Mouse (Mus musculus): ENCODE measurements around the gene Igflr1. TPM values are rescaled to one million over a fixed set of nuclear protein-coding genes. Genes with fewer than 3 reads are reported as not detected.

The Igflr1 gene
- polyA plus RNA-seq, 1 experiment from 2014 or later = 1.0 TPM

DNA sequence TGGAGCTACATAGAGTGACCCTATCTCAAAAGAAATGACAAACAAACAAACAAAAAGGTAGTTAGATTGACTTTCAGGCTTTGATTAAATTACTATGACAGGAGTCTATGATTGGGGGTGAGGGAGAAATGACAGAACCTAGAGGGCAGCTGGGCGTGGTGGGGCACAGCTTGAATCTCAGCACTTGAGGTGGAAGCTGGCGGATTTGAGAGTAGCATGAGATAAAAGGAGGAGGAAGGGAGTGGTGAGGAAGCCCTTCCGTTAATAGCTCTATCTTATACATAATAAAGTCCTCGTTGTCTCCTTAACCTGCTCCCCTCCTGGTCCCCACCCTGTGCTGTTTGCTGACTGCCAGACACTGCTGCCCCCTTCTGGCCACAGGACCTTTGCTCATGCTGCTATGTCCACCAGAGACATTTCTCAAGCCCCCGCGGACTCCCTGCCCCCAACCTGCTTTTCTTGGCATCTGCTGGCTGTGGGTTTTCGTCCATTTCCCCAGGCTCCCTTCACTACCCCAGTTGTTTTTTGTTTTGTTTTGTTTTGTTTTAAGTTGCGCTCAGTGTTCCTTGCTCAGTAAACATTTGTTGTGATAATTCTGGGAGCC, 42.6 kb downstream of the Igflr1 start:
- in situ Hi-C loops (cut with MboI; ENCODE audit: low pct_unique_long_range_greater_than_20kb) = no loop called here

DNA sequence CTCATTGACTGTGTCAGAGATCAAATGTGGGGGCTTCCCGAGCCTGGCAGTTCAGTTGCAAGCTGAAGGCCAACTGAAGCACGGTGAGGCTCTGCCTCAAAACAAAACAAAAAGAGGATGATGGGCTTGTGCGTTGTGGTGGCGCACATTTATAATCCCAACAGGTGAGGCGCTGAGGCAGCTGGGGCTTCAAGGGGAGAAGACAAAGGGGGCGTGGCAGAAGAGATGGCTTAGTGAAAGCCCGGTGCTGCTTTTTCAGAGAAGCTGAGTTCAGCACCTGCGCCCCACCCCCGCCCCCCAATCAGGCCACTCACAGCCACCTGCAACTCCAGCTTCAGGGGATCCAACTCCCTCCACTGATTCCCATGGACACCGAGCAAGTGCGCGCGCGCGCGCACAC, 43.2 kb downstream of the Igflr1 start:
- in situ Hi-C loops (cut with MboI; ENCODE audit: low pct_unique_long_range_greater_than_20kb) = no loop called here
- no peaks in the 10 kb centered on the region for H3K27me3 ChIP-seq
- ChIA-PET CTCF (interaction anchor here (1.1 to 9.3 kb wide), 4 partner anchors 9 to 117 kb away, joined by 3 to 65 read pairs (median 8); partner anchors contain the start of gene Kmt2b), POLR2A (interaction anchor here (0.6 to 1.8 kb wide), 2 partner anchors 20 to 197 kb away, joined by 3 to 5 read pairs; partner anchors contain the start of gene Kmt2b)
- ATAC-seq = no peak
- no peak for DNase-seq (ENCODE audit: low read depth, low spot score)
- no peak for TF ChIP-seq CTCF (IDR thresholded peaks at IDR 0.05)

More for the DNA sequence above, 42.6 kb downstream of the Igflr1 start:
- CTCF ChIA-PET = interaction anchor here (1.1 to 9.3 kb wide), 4 partner anchors 10 to 117 kb away, joined by 3 to 65 read pairs (median 8); partner anchors contain the start of gene Kmt2b
- no peak for ATAC-seq
- no peak for DNase-seq (ENCODE audit: low read depth, low spot score)
- POLR2A ChIA-PET = interaction anchor here (1.8 kb wide), 1 partner anchor 20 kb away, joined by 5 read pairs; the partner anchor contains the start of gene Kmt2b
- peak; percentile 86 for TF ChIP-seq CTCF (IDR thresholded peaks at IDR 0.05)
- H3K27me3 ChIP-seq = no peaks in the 10 kb centered on the region

DNA sequence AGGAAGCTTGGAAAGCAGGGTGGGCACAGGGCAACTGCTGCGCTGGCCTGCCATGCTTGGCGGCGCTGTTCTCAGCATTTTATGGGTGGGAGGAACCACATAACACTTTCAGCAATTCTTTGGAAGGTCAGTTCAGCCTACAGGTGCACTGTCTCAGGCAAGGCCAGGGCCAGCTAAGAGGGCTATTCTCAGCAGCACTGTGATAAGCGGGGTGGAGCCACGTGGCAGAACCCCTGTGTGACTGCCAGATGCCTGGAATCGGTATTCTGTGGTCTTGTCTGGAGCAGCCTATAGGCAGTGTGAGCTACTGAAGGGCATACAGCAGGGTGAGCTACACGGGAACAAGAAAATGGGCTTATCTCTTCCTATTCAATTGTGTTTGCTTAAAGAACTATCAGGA, 44.8 kb downstream of the Igflr1 start:
- in situ Hi-C loops (cut with MboI; ENCODE audit: low pct_unique_long_range_greater_than_20kb) = no loop called here
- CTCF ChIA-PET = no interaction called here
- no peaks in the 10 kb centered on the region for H3K27me3 ChIP-seq
- POLR2A ChIA-PET = no interaction called here
- DNase-seq (ENCODE audit: low read depth, low spot score) (no peak), ATAC-seq (no peak)
- no peak for TF ChIP-seq CTCF (IDR thresholded peaks at IDR 0.05)

DNA sequence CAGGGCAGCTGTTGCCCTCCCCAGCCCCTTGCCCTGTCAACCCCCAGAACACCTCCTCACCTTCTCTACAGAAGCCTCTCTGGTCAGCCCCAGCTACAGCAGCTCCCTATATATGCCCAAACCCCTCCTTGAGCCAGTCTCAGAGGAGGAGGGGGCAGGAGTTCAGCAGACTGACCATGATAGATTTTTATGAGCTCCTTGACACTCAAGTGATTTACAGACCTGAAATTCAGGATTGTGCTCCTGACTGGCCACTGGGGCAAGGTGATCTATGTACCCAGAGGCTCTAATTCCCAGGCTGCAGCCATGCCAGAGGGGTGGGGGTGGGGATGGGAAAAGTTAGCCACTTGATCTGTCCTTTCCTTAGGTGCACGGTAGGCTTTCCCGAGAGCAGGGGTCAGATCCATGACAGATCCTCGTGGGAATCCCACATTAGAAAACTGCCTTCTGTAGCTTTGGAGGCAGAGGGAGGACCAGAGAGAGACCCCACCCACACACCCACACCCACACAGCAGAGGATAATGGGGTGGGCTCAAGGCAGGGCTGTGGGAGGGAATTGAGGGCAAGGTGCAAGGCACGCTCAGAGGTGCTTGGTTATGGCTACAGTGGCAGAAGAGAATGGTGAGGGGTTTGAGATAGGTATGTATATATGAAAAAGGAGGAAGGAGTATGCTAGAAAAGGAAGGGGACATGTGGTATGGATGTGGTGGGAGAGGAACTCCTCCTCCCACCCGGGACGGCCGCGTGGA, 47.6 kb downstream of the Igflr1 start, which contains the start of gene Upk1a:
Gene Upk1a (minus strand): TSS at position 194 of the 749 bp plus-strand sequence.
- ATAC-seq (no peak), DNase-seq (ENCODE audit: low read depth, low spot score) (no peak)
- H3K27me3 ChIP-seq = no peaks in the 10 kb centered on the region
- ChIA-PET CTCF (interaction anchor here (0.9 to 4.0 kb wide), 8 partner anchors 9 to 23 kb away, joined by 3 to 31 read pairs (median 8); partner anchors contain the start of genes Cox6b1, Kmt2b and Zbtb32), POLR2A (interaction anchor here (0.9 kb wide), 1 partner anchor 45 kb away, joined by 4 read pairs; no protein-coding TSS in a partner anchor)
- in situ Hi-C loops (cut with MboI; ENCODE audit: low pct_unique_long_range_greater_than_20kb) = no loop called here
- TF ChIP-seq CTCF (IDR thresholded peaks at IDR 0.05) = no peak

DNA sequence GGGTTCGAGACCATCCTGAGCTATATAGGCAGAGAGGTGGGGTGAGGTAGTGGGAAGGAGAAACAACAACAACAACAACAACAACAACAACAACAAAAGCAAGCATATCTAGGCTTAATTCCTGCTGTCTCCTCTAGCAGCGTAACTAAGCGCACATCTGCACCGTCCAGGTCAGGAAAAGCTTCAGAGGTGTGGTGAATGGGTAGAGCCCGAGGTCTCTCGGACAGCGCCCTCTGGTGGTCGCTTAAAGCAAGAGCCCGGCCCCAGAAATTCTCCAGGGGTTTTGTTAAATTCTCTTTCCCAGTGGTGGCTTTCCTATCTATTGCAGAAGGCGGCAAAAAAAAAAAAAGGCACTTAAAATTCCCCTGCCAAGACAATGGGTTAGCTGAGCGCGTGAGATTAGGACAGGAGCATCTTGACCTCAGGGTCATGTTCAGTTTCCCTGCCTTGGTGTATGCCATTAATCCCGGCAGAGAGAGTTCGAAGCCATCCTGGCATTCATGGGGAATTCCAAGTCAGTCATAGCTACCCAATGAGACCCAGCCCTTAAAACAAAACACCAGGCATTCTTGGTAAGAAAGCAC, 48.4 kb downstream of the Igflr1 start:
- no peak for ATAC-seq
- CTCF ChIA-PET = interaction anchor here (0.9 to 4.0 kb wide), 11 partner anchors 8 to 52 kb away, joined by 3 to 31 read pairs (median 5); partner anchors contain the start of genes Cox6b1, Kmt2b and Zbtb32
- DNase-seq (ENCODE audit: low read depth, low spot score) = no peak
- no peaks in the 10 kb centered on the region for H3K27me3 ChIP-seq
- POLR2A ChIA-PET = interaction anchor here (0.9 to 2.4 kb wide), 2 partner anchors 24 to 45 kb away, joined by 4 to 10 read pairs; partner anchors contain the start of gene Kmt2b
- TF ChIP-seq CTCF (IDR thresholded peaks at IDR 0.05) = peak; percentile 76
- in situ Hi-C loops (cut with MboI; ENCODE audit: low pct_unique_long_range_greater_than_20kb) = no loop called here

DNA sequence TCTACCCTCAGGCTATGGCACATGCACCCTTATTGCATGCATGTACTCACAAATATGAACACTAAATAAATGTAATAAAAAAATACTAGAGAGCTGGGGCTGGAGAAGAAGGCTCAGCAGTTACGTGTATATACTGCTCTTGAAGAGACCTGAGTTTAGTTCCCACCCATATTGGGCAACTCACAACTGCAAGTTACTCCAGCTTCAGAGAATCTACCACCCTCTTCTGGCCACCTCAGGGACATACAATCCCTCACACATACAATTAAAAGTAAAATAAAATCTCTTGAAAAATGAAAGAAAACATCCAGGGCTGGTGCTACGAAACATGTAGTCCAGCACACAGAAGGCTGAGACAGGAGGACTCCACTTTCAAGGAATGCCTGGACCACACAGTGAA, 49.2 kb downstream of the Igflr1 start:
- CTCF ChIA-PET = interaction anchor here (0.9 to 4.0 kb wide), 8 partner anchors 9 to 51 kb away, joined by 3 to 31 read pairs (median 8); partner anchors contain the start of genes Cox6b1, Kmt2b and Zbtb32
- H3K27me3 ChIP-seq = no peaks in the 10 kb centered on the region
- ATAC-seq = no peak
- DNase-seq (ENCODE audit: low read depth, low spot score) = no peak
- POLR2A ChIA-PET = interaction anchor here (2.4 to 2.6 kb wide), 2 partner anchors 22 to 25 kb away, joined by 10 read pairs; partner anchors contain the start of gene Kmt2b
- peak; percentile 60 for TF ChIP-seq CTCF (IDR thresholded peaks at IDR 0.05)
- in situ Hi-C loops (cut with MboI; ENCODE audit: low pct_unique_long_range_greater_than_20kb) = no loop called here

DNA sequence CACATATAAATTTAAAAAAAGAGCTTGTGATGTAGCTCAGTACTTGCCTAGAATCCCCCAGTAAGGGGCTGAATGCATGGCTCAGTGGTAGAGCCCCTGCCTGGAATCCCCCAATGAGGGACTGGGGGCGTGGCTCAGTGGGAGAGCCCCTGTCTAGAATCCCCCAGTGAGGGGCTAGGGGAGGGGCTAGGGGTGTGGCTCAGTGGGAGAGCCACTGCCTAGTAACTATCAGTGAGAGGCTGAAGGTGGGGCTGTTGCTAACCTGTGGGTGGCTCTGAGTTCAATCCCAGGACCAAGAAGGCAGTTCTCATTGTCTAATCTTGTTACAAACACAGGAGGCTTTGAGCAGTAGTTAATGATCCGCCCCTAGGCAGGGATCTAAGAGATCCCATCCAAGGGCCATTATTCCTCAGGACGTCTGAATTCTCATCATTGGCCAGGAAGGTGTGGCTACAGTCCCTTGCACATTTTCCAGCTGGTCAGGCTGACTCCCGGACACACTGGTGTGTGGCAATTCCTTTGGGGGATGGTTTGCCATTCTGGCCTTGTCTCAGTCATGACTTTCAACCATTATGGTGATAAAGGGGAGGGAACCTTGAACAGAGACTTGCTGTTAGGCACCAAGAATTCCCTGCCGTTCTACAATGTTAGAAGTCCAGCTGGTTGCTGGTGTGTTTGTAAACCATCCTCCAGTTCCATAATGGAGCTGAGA, 50.0 kb downstream of the Igflr1 start:
- POLR2A ChIA-PET = interaction anchor here (2.4 to 2.6 kb wide), 2 partner anchors 23 to 26 kb away, joined by 10 read pairs; partner anchors contain the start of gene Kmt2b
- TF ChIP-seq CTCF (IDR thresholded peaks at IDR 0.05) = no peak
- in situ Hi-C loops (cut with MboI; ENCODE audit: low pct_unique_long_range_greater_than_20kb) = no loop called here
- no peaks in the 10 kb centered on the region for H3K27me3 ChIP-seq
- DNase-seq (ENCODE audit: low read depth, low spot score) (no peak), ATAC-seq (no peak)
- CTCF ChIA-PET = interaction anchor here (2.3 to 4.0 kb wide), 5 partner anchors 10 to 25 kb away, joined by 8 to 31 read pairs (median 14); partner anchors contain the start of genes Cox6b1, Kmt2b and Zbtb32

Other genes starting within 250 kb of the Igflr1 start
- 3.3 TPM for gene E130208F15Rik, start 243.7 kb upstream of the Igflr1 start, polyA plus RNA-seq (2021)
- 6.4 TPM for gene Sdhaf1, start 241.5 kb upstream of the Igflr1 start, polyA plus RNA-seq (2021)
- gene Lrfn3, start 202.7 kb upstream of the Igflr1 start, polyA plus RNA-seq (2021) = 21.9 TPM
- gene Tyrobp, start 151.7 kb upstream of the Igflr1 start, polyA plus RNA-seq (2021) = not detected
- gene Hcst, start 145.6 kb upstream of the Igflr1 start, polyA plus RNA-seq (2021) = not detected
- 0.86 TPM for gene Nfkbid, start 143.7 kb upstream of the Igflr1 start, polyA plus RNA-seq (2021)
- gene Aplp1, start 119.9 kb upstream of the Igflr1 start, polyA plus RNA-seq (2021) = 104 TPM
- gene Kirrel2, start 107.7 kb upstream of the Igflr1 start, polyA plus RNA-seq (2021) = not detected
- not detected for gene Nphs1, start 107.1 kb upstream of the Igflr1 start, polyA plus RNA-seq (2021)
- gene Prodh2, start 71.8 kb upstream of the Igflr1 start, polyA plus RNA-seq (2021) = 0.05 TPM
- gene Arhgap33, start 30.4 kb upstream of the Igflr1 start, polyA plus RNA-seq (2021) = 5.4 TPM
- 29.8 TPM for gene Hspb6, start 13.2 kb upstream of the Igflr1 start, polyA plus RNA-seq (2021)
- 19.5 TPM for gene Proser3, start 13.1 kb upstream of the Igflr1 start, polyA plus RNA-seq (2021)
- 36.4 TPM for gene Lin37, start 5.6 kb upstream of the Igflr1 start, polyA plus RNA-seq (2021)
- gene U2af1l4, start 2.1 kb upstream of the Igflr1 start, polyA plus RNA-seq (2021) = 47.8 TPM
- gene Gm49396, start 2.1 kb upstream of the Igflr1 start, polyA plus RNA-seq (2021) = 3.6 TPM
- gene Psenen, start 1.8 kb upstream of the Igflr1 start, polyA plus RNA-seq (2021) = 104 TPM
- gene Kmt2b, start 23.3 kb downstream of the Igflr1 start, polyA plus RNA-seq (2021) = 40.7 TPM
- gene Zbtb32, start 33.5 kb downstream of the Igflr1 start, polyA plus RNA-seq (2021) = 1.9 TPM
- gene Upk1a, start 47.4 kb downstream of the Igflr1 start, polyA plus RNA-seq (2021) = 0.47 TPM
- gene Cox6b1, start 60.7 kb downstream of the Igflr1 start, polyA plus RNA-seq (2021) = 1,119 TPM
- not detected for gene Etv2, start 70.4 kb downstream of the Igflr1 start, polyA plus RNA-seq (2021)
- 92.6 TPM for gene Rbm42, start 84.9 kb downstream of the Igflr1 start, polyA plus RNA-seq (2021)
- 13.3 TPM for gene Haus5, start 99.6 kb downstream of the Igflr1 start, polyA plus RNA-seq (2021)
- gene Pmis2, start 106.2 kb downstream of the Igflr1 start, polyA plus RNA-seq (2021) = not detected
- 0.13 TPM for gene 2200002J24Rik, start 133.5 kb downstream of the Igflr1 start, polyA plus RNA-seq (2021)
- gene Atp4a, start 146.8 kb downstream of the Igflr1 start, polyA plus RNA-seq (2021) = not detected
- gene Tmem147, start 164.1 kb downstream of the Igflr1 start, polyA plus RNA-seq (2021) = 177 TPM
- 0.46 TPM for gene Gapdhs, start 178.3 kb downstream of the Igflr1 start, polyA plus RNA-seq (2021)
- gene Sbsn, start 186.0 kb downstream of the Igflr1 start, polyA plus RNA-seq (2021) = 8.5 TPM
- 0.26 TPM for gene Dmkn, start 198.3 kb downstream of the Igflr1 start, polyA plus RNA-seq (2021)
- not detected for gene Krtdap, start 222.5 kb downstream of the Igflr1 start, polyA plus RNA-seq (2021)